Mouse (Mus musculus): Measurements from ENCODE around the gene Sh2d3c.
A peak's percentile ranks its signal among the peaks of the same experiment; 100 is the strongest.

DNA sequence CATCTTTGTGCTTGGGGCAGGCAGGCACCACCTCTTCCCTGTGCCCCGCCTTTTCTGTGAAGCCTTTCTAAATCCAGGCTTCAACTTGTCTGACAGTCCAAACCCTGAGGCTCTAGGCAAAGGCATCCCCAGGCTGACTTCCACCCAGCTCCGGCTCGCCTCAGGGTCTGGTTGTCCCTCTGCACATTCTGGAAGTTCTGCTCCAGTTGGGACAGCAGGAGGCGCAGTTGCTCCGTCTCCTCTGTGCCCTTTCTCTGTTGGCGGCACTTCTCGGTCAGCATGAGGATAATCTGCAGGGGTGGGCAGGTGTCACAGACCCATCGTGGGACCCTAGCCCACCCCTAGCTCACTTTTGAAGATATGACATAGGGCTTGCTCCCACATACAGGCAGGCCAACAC lies 58.3 kb downstream of the Sh2d3c start:
- TF ChIP-seq CTCF (IDR thresholded peaks at IDR 0.05; ENCODE audit: borderline replicate concordance, control insufficient read depth, extremely low read depth, insufficient read depth, low read length, poor library complexity) (peak; percentile 72; the same call in 1 of the 2 replicates), POLR2A (IDR thresholded peaks at IDR 0.05; ENCODE audit: control insufficient read depth, extremely low read depth, insufficient read depth, low read length, poor library complexity) (no peak)
